12 mouse cellular contexts compared by ENCODE assay signal in genomic region chr5:122057622-122058021, GRCm38 (mm10). TPM values are rescaled to one million over a fixed set of nuclear protein-coding genes. Genes with fewer than 3 reads are reported as not detected.
DNase-seq lines count a peak whose midpoint lies in the region; ATAC-seq and TF ChIP-seq lines count a peak whose summit lies in the region.
"Had no signal": no experiment of that assay in that cellular context is flagged by ENCODE, and none has a peak within 500 bp of the region (broad histone marks: within the 10 kb centered on the region; RNA-seq: fewer than 3 reads in every experiment).

No protein-coding gene starts in this region.

- H3K79me2 ChIP-seq in heart, adult 2 months (replicated peaks; ENCODE audit: control insufficient read depth, insufficient read depth, low read length), result no peaks in the 10 kb centered on the region

- intact Hi-C loops in heart, adult 2 months (cut with DNase I), result loop anchor here (2.0 to 5.0 kb wide), 2 partner anchors 165 to 185 kb away; no protein-coding TSS in a partner anchor

- H3K4me3 ChIP-seq in heart, adult 2 months, result no peak overlapping the region
- H3K4me3 ChIP-seq in lung, embryonic 14.5 days (ENCODE audit: low read depth, low read length), result no peak overlapping the region
- H3K4me3 ChIP-seq in E14TG2a.4 (replicated peaks; ENCODE audit: low read length), result no peak overlapping the region

- peak; percentile 77 for TF ChIP-seq CTCF in heart, adult 2 months (IDR thresholded peaks at IDR 0.05)
- peak; percentile 70 for TF ChIP-seq CTCF in lung, embryonic 14.5 days (IDR thresholded peaks at IDR 0.05; ENCODE audit: low read depth)
- TF ChIP-seq CTCF in E14TG2a.4 (conservative IDR thresholded peaks at IDR 0.05; ENCODE audit: low read length), result peak; percentile 90

- no peaks in the 10 kb centered on the region; the same call in 1 of the 2 replicates for H3K4me1 ChIP-seq in heart, adult 2 months (ENCODE audit: control insufficient read depth, insufficient read depth, low read length)
- peaks cover 8% of the 10 kb centered on the region for H3K4me1 ChIP-seq in lung, embryonic 14.5 days (ENCODE audit: insufficient read depth)
- H3K4me1 ChIP-seq in E14TG2a.4 (replicated peaks; ENCODE audit: low read depth, low read length), result peaks cover 64% of the 10 kb centered on the region

- no peak for ATAC-seq in lung, embryonic 14.5 days (ENCODE audit: insufficient read depth)
- ATAC-seq in erythroblast, adult 5-6 weeks (replicated peaks; ENCODE audit: low FRiP score, poor library complexity, severe bottlenecking), result 0 out of 2 replicates have a peak, but pooled peaks have one; percentile 24
- ATAC-seq in granulocyte monocyte progenitor cell, adult 5-6 weeks (replicated peaks; ENCODE audit: poor library complexity, severe bottlenecking), result no peak
- ATAC-seq: forebrain, embryonic 14.5 days had no signal

- no peaks in the 10 kb centered on the region for H3K27me3 ChIP-seq in heart, adult 2 months (ENCODE audit: control insufficient read depth, insufficient read depth, low read length)
- H3K27me3 ChIP-seq in lung, embryonic 14.5 days (ENCODE audit: insufficient read depth, low read length), result peaks cover 18% of the 10 kb centered on the region
- no peaks in the 10 kb centered on the region for H3K27me3 ChIP-seq in E14TG2a.4 (ENCODE audit: insufficient read depth, low read length)

- no peak overlapping the region for H3K4me2 ChIP-seq in lung, embryonic 14.5 days

- no peak overlapping the region for H3K27ac ChIP-seq in heart, adult 2 months
- no peak overlapping the region for H3K27ac ChIP-seq in lung, embryonic 14.5 days (ENCODE audit: low read depth)

- no peak for TF ChIP-seq EP300 in heart, adult 2 months (IDR thresholded peaks at IDR 0.05; ENCODE audit: insufficient read depth, low read depth, low read length)

- TF ChIP-seq POLR2A in heart, adult 2 months (IDR thresholded peaks at IDR 0.05; ENCODE audit: insufficient read depth, low read depth, low read length), result no peak

- WGBS in heart, adult 2 months, result 69% methylated on average over 6 of the region's 6 CpGs
- 65% methylated on average over 6 of the region's 6 CpGs for WGBS in lung, embryonic 14.5 days

- DNase-seq in heart, adult 2 months, result no peak
- no peak for DNase-seq in heart, adult 8-10 months (ENCODE audit: low spot score)
- DNase-seq in lung, embryonic 14.5 days, result no peak
- DNase-seq in lung, postnatal 10 days, result no peak
- DNase-seq in left cerebral cortex, adult 8-10 months (ENCODE audit: low spot score in 2 of 2), result no peak

- H3K36me3 ChIP-seq in heart, adult 2 months (ENCODE audit: control insufficient read depth, insufficient read depth, low read length), result no peaks in the 10 kb centered on the region
- H3K36me3 ChIP-seq in lung, embryonic 14.5 days (ENCODE audit: insufficient read depth), result no peaks in the 10 kb centered on the region
- H3K36me3 ChIP-seq in E14TG2a.4 (ENCODE audit: insufficient read depth, low read length), result no peaks in the 10 kb centered on the region

- no peaks in the 10 kb centered on the region for H3K9me3 ChIP-seq in lung, embryonic 14.5 days (ENCODE audit: low read depth, low read length)
- H3K9me3 ChIP-seq in E14TG2a.4 (ENCODE audit: low read length), result peaks cover 5% of the 10 kb centered on the region

- H3K9ac ChIP-seq in heart, adult 2 months (ENCODE audit: low read depth, low read length), result no peak overlapping the region
- H3K9ac ChIP-seq in lung, embryonic 14.5 days, result no peak overlapping the region

RNA-seq across cellular contexts. Expression of gene Cux2, which starts 7.7 kb away (rescaled TPM):
- total RNA-seq in heart, adult 2 months (2021), result 10 to 100 TPM; 18.1 to 18.4 TPM
- 11.4 and 16.7 TPM in 2 replicates for polyA plus RNA-seq in heart, adult 2 months (2012; rRNA removed)
- total RNA-seq in heart, adult 8-10 months (2022), result 10 to 100 TPM; 16.1 to 21.3 (median 20.0) TPM
- 3.6 and 4.0 TPM in 2 replicates for polyA plus RNA-seq in lung, embryonic 14.5 days (2014; fragmentation: Nextera tagmentation; extraction: Ambion mirVana)
- not detected in 2 replicates for total RNA-seq in erythroblast, adult 5-6 weeks (2015; ENCODE audit: low replicate concordance)
- total RNA-seq in erythroblast, adult 5-6 weeks (2017; ENCODE audit: low replicate concordance), result 0.17 TPM in 1 of 2 replicates, not detected in the other
- 3.3 TPM in 1 of 2 replicates, not detected in the other for total RNA-seq in granulocyte monocyte progenitor cell, adult 5-6 weeks (2014; fragmentation: Nextera tagmentation)
- 1.9 TPM in 1 of 2 replicates, not detected in the other for total RNA-seq in granulocyte monocyte progenitor cell, adult 5-6 weeks (2017)
- 100 to 1,000 TPM; 150 to 185 (median 160) TPM for total RNA-seq in left cerebral cortex, adult 8-10 months (2022)
- total RNA-seq: monocyte, adult 5-6 weeks had no signal

RNA-seq across cellular contexts. Expression of gene Myl2, which starts 43.1 kb away (rescaled TPM):
- total RNA-seq in heart, adult 2 months (2021), result over 10,000 TPM; 18,797 to 22,206 TPM
- polyA plus RNA-seq in heart, adult 2 months (2012; rRNA removed), result 7,725 and 11,177 TPM in 2 replicates
- over 10,000 TPM; 21,987 to 25,864 (median 23,706) TPM for total RNA-seq in heart, adult 8-10 months (2022)
- polyA plus RNA-seq in lung, embryonic 14.5 days (2014; fragmentation: Nextera tagmentation; extraction: Ambion mirVana), result 0.42 and 2.4 TPM in 2 replicates
- not detected in 2 replicates for total RNA-seq in erythroblast, adult 5-6 weeks (2015; ENCODE audit: low replicate concordance)
- 1.1 TPM in 1 of 2 replicates, not detected in the other for total RNA-seq in erythroblast, adult 5-6 weeks (2017; ENCODE audit: low replicate concordance)
- total RNA-seq in granulocyte monocyte progenitor cell, adult 5-6 weeks (2014; fragmentation: Nextera tagmentation), result not detected in 2 replicates
- not detected in 2 replicates for total RNA-seq in granulocyte monocyte progenitor cell, adult 5-6 weeks (2017)
- total RNA-seq in left cerebral cortex, adult 8-10 months (2022), result 1 to 10 TPM; 2.4 to 9.2 (median 3.9) TPM
- total RNA-seq: layer of hippocampus, postnatal 10 days; monocyte, adult 5-6 weeks had no signal
- polyA plus RNA-seq: intestine, embryonic 14.5 days had no signal

Comparison
In these comparisons a context has a peak if more than half of its experiments do, and no peak if none do; other contexts are left out.
1. RNA of gene Cux2, which starts 7.7 kb away (total RNA-seq): 150 to 185 TPM in left cerebral cortex, adult 8-10 months; 16.1 to 21.3 TPM in heart, adult 8-10 months, 18.1 to 18.4 TPM in heart, adult 2 months, 1.9 to 3.3 TPM in granulocyte monocyte progenitor cell, adult 5-6 weeks and 0.17 TPM in erythroblast, adult 5-6 weeks; every median in the first group is over 4 times any median in the second.
2. RNA of gene Myl2, which starts 43.1 kb away (total RNA-seq): 21,987 to 25,864 TPM in heart, adult 8-10 months and 18,797 to 22,206 TPM in heart, adult 2 months; 2.4 to 9.2 TPM in left cerebral cortex, adult 8-10 months, 1.1 TPM in erythroblast, adult 5-6 weeks and not detected in granulocyte monocyte progenitor cell, adult 5-6 weeks; every median in the first group is over 1,000 times any median in the second.
3. Peak in every context shown above with its lines, with median percentiles within 50 percentile points of each other: CTCF ChIP-seq.